Mouse (Mus musculus): ENCODE measurements at regions not wholly inside any gene's neighbourhood (a gene's known extent, or its start where the extent isn't known, plus 50 kb on each side); places are given as distances from the start of the nearest gene placed in this dataset.

DNA sequence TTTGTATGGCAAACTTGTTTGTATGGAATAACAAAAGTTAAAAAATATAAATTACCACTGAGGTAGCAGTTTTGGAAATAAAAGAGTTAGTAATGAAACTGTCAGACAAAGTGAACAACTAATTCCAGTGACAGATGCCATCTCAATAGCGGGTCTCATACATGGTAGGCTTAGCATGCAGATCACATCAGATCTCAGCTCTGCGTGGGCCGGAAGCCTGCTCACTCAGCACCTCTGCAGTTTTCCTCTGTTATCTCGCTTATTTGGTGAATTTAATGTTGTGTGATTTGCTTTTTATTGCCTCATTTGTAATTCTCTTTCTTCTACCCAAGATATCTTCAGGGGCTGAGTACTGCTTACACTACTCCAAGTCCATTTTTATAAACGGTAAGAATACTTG, 527.9 kb downstream of the Tm4sf1 start:
- DNase-seq = no peak

GRCm38 (mm10) chr3:56770225-56770624, 531.6 kb downstream of the Tm4sf1 start:
- DNase-seq = no peak

GRCm38 (mm10) chr3:56767133-56767532, 534.7 kb downstream of the Tm4sf1 start:
- peak; percentile 67 for DNase-seq

- DNase-seq = no peak
These were observed 537.5 kb downstream of the Tm4sf1 start for GRCm38 (mm10) chr3:56764336-56764735.

DNA sequence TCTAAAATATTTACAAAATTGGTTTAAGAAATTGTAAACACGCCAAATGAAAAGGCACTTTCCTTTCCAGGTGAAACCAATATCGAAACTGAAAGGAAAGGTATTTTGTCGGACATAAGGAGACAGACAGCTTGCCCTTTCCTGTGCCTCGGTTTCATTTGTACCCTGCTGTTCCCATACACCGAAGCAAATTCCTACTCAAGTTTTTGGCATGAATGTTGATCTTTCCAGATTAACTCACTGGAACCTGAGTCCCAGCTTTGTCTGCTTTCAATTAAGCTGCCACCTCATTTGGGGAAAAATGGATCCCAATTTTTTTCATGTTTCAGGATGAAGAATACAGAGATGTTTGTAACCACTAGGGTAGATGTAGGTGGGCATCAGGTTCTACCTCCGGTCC, 537.9 kb downstream of the Tm4sf1 start:
- DNase-seq = peak; percentile 11

GRCm38 (mm10) chr3:56753654-56754053, 548.1 kb downstream of the Tm4sf1 start:
- DNase-seq = peak; percentile 79

DNA sequence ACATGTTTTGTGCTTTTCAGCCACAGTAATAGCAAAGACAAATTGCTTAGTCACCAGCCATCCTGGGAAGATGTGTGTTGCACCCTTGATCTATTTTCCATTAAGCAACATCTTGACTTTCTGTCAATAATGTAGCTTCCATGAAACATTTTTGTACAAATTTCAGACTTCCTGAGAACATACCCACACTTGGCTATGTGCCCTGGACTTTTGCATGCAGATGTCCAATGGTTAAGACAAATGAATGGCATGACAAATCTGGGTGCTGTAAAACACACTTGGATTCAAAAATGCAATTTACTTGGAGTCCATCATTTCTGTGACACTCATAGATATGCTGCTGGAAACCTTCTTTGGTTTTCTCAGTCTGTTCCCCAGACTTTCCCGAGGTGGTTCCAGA, 549.9 kb downstream of the Tm4sf1 start:
- no peak for DNase-seq

- peak; percentile 36 for DNase-seq
These were observed 557.4 kb upstream of the Nbea start for GRCm38 (mm10) chr3:56740902-56741301.

- DNase-seq = no peak
These were observed 556.0 kb upstream of the Nbea start for GRCm38 (mm10) chr3:56739451-56739850.

GRCm38 (mm10) chr3:56730849-56731248, 547.3 kb upstream of the Nbea start:
- DNase-seq = no peak

- no peak for DNase-seq
These were observed 541.5 kb upstream of the Nbea start for GRCm38 (mm10) chr3:56724991-56725390.

DNA sequence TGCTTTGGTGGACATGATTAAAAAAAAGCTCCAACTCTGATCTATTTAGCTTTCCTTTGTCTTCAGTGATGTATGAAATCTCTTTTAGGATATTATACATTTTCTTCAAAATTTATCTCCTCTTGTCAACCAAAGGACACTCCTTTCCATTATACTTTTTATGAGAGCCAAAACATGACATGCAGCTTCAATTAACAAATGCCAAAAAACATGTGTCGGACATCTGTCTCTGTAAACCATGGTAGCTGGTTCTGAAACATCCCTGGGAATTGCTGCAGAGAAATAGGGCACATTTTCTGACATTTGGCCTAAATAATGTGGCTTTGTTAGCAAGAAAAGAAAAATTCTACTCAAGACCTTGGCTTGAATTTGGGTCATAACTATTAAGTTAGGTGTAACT, 524.8 kb upstream of the Nbea start:
- DNase-seq = no peak

DNA sequence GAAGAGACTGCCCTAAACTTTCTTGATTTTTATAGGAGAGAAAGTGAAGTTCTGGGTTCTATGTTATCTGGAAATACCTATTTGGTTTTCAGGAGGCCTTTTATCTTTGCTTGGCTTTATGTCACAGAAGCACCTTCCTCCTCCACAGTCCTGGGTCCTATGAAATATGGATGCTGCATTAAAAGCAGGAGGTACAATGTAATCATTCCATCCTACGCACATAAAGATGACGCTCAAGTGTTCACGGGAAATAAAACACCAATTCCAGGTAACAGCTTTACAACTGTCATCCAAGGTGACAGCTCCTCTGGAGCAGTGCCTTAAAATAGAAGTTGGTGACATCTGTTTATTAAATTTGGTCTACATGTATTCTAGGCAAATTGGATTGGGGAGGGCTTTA, 523.8 kb upstream of the Nbea start:
- no peak for DNase-seq

DNA sequence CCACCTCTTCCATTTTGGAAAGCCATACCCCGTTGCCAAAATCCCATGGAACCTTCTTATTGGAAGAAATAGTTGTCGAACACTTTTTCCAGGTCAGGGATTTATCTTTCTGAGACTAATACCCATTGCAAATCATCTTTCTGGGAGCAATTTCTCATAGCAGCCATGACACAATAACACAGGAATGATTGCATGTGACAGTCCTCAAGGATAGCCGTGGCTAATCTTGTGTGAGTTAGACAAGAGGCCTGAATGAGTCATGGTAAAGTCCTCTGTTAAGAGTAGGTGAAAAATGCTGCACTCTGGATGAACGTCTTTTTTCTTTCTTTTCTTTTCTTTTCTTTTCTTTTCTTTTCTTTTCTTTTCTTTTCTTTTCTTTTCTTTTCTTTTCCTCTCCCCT, 522.5 kb upstream of the Nbea start:
- DNase-seq = no peak

DNA sequence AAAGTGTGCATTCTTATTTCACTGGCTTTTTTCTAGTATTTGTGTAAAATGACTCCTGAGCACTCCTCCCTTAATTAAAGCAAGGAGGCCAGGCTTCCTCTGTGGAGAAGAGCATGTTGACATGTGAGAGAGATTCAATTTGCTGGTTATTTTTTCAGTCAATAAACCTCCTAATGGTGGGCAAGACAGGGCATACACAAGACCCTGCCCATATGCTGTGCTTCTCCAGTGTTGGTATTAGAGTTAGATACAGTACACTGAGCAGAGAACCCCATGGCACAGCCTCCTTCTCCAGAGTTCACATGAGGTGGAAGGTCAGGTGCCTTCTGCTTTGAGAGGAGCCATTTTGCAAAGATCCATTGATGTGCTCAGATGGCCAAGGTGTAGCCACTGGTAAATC, 515.4 kb upstream of the Nbea start:
- no peak for DNase-seq

- no peak for DNase-seq
These were observed 514.7 kb upstream of the Nbea start for GRCm38 (mm10) chr3:56698248-56698647.

DNA sequence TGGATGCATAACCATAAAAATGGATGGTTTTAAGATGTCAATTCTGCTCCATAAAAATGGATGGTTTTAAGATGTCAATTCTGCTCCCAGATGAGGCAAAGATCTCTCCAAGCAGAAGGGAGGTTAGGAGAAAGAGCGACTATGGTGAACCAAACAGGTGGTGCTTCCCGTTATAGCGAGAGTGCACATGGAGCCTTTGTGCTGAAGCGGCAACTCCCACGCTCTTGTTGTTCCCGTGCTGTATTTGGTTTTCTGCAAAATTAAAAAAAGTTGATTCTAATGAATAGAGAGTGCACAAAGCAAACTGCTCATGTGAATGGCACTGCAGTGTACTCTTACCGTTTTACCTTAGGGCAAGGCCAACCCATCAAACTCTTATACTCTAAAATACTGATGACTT, 497.5 kb upstream of the Nbea start:
- DNase-seq = no peak

DNA sequence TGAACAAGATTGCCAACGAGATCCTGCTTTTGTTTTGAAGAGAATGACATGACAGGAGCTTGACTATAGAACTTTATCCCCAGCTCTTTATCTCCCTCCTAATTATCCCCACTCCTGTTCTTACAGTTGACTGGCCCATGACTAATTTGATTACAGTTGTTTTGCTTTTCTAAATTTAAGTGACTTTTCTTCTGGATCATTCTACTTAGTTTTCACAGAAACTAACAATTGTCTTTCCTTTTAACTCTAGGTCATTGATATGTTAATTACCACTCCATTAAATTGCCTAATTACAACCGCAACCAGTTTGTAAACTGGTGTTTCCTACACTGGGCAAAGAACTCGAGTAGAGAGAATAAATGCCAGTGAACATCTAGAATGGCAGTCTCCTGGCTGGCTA, 485.3 kb upstream of the Nbea start:
- DNase-seq = no peak

DNA sequence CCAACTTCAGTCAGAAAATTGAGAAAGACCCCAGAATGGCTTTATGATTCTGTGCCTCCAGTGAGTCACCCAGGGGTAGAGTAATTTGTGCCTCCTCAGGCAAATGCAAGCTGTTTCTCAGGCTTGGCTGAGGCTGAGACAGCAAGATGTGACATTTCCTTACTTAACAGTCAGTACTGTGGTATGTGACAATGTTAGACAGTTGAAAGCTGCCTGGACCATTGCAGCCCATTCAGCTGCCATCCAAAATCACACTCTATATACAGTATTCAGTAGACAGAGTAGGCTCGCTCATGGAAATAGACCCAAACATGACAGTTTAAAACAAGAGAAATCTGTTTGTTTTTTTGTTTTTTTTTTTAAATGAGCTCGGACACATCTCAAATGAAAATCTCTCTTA, 477.1 kb upstream of the Nbea start:
- no peak for DNase-seq

GRCm38 (mm10) chr3:56647313-56647712, 463.8 kb upstream of the Nbea start:
- no peak for DNase-seq
